Mouse (Mus musculus) inflammation-experienced regulatory T-cells, adult 6 months (primary cell): ENCODE measurements around the gene St6galnac1. TPM values are rescaled to one million over a fixed set of nuclear protein-coding genes. Genes with fewer than 3 reads are reported as not detected.
A peak's percentile ranks its signal among the peaks of the same experiment; 100 is the strongest.
"Not testable (repeated sequence)": the region's sequence is repeated elsewhere in the genome, so short reads cannot be mapped to it uniquely, and the experiment has no call there.

Experiments
- ATAC-seq: one replicate; pipeline ENCODE4 v1.8.0; 2017
- polyA plus RNA-seq, 3 experiments: library from polyadenylated mRNA; unstranded; fragments of 100-300 nt; shearing (Covaris generic); gene quantifications; one replicate each; pipeline ENCODE4 v1.2.1; 2017

Gene St6galnac1
- polyA plus RNA-seq, 3 experiments from 2014 or later = 9.0 to 17.1 (median 13.5) TPM

DNA sequence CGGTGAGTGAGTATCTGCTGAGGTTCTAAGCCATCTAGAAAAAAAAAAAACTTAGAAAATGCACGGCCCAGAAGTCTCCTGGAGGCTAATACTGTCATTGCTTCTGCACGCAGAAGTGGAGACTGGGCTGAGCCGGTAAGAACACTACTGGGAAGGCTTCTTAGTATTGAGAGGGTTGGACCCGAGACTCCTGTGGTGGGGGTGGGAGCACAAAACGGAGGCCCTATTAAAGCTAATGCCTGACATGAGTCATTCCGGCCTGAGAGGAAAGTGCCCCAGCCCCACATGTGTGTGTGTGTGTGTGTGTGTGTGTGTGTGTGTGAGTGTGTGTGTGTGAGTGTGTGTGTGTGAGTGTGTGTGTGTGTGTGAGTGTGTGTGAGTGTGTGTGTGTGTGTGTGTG, 31.8 kb upstream of the St6galnac1 start:
- ATAC-seq = no peak

DNA sequence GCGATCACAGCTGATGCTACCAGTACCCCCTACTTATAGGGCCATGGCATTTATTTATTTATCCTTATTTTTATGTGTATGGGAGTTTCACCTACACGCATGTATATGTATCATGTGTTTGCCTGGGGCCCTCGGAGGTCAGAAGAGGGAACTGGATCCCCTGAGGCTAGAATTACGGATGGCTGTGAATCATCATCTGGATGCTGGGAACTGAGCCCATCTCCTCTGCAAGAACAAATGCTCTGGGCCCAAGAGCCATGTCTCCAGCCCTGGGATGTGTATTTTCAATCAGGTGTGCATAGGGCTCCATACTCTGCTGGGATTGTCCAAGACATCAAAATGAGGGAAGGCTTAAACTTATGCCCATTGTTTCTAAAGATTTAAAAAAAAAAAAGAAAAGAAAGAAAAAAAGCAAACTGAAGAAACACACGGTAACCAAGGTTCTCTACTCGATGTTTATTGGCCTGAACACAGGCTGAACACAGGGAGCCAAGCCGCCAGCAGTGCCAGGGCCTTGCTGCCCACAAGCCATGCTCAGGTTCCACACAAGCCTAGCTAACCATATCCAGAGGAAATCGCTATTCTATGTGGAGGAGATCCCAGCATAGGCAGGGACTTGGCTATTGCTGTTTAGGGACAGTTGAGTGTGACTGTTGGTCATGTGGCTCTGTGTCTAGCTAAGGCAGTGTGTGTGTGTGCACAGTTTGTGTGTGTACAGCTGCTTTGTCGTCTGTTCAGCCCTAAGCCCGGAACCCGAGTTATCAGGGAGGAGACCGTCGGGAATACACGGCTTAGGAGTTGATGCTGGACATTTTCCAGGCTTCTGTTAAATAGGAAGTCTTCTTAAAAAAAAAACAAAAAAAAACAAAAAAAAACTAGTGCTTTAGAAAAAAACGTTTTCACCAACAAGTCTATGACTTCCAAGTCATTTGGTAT, 31.1 kb upstream of the St6galnac1 start:
- ATAC-seq = no peak

DNA sequence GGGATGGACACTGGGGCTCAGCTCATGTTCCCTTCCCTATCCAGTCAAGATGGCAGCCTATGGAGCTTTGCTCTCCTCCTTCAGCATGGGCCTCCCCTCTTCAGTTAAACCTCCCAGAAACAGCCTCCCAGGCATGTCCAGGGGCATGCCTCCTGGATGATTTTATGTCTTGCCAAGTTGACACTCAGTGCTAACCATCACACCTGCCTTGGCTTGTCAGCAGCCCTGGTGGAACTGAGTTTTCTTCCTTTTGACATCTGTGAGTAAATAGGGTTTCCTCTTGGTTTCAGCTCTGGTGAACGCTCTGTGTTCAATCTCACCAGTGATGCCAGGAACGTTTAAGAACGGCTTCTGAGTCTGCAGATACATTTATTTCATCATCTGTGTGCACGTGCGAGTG, 27.4 kb upstream of the St6galnac1 start:
- no peak for ATAC-seq

DNA sequence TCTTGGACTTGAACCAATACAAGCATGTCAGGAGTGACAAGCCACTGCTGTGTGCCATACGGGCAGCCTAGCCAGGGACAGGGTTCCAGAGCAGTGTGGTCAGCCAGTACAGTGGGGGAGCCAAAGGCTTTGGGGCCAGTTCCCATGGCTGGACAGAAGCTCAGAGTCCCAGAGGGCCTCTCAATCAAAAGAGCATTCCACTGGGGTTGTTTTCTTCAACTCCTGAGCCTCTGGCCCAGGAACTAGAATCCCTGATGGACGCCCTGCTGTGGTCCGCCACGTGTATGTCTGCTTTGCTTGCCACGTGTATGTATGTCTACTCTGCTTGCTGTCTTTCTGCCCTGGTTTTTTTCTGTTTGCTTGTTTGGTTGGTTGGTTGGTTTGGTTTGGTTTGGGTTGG, 25.8 kb upstream of the St6galnac1 start:
- no peak for ATAC-seq

DNA sequence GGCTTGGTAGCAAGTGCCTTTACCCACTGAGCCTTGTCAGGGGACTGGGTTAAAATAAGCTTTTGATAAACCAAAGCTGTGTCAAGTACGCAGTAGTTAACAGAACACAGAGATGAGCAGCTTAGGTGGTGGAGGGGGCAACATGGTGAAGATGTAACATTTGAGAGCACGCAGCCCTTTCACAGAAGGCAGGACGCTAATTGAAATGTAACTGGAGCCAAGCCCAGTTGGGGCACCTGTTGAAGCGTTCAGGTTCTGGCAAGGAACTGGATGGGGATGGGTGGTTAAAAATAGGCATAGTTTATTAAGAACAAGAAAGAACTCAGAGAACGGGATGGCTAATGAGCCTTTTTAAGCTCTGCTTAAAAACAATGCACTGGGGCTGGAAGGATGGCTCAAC, 24.1 kb upstream of the St6galnac1 start:
- ATAC-seq = no peak

DNA sequence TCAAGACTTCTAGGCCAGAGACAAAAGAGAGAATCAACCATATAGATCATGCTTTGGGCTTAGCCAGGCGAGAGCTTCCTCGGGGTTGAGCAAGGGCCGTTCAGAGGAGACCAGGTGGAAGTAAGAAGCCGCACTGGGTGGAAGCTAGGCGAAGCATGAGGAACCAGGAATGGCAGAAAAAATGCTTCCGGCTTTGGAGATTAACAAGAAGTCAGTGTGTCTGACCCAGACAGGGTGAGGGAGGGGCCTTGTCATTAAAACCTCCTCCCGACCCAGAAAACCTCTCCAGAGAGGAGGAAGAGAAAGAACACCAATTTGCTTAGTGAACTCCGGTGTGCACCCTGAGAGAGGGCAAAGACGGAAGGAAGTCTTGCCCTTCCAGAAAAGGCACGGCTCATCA, 8.9 kb upstream of the St6galnac1 start:
- ATAC-seq = peak; percentile 32

DNA sequence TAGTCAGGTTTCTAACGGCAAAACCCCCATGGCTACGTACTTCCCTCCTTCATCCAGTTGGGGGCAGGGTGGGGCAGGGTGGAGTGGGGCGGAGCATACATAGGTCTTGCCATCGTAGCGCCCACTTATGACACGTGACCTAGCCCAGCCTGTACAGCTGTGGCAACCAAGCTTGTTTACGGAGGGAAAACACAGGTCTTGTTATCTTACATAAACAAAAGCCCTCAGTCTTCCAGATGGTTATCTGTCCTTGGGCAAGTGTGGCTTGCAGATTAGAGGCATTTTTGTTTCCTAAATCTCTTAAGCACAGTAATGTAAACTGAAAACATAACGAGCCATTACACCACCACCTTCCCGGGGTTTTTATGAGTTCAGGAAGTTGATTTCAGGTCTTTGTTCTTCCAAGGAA, 7.4 kb upstream of the St6galnac1 start:
- ATAC-seq = peak; percentile 87

DNA sequence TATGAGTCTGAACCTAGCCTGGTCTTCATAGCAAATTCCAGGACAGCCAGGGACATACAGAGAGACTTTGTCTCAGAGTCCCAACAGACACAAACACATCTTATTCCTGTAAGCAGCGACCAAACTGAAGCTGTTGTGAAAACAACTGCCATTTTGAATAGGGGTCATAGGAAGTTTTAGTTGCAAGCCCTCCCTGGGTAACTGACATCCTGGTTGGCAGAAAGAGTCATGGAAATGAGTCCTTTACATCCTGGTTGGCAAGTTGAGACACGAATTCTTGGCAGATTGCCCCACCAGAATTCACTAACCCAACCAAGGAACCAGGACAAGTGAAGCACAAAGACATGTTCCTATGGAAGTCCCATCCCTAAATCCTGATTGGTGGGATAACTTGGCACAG, 2.1 kb downstream of the St6galnac1 start:
- peak; percentile 57 for ATAC-seq

DNA sequence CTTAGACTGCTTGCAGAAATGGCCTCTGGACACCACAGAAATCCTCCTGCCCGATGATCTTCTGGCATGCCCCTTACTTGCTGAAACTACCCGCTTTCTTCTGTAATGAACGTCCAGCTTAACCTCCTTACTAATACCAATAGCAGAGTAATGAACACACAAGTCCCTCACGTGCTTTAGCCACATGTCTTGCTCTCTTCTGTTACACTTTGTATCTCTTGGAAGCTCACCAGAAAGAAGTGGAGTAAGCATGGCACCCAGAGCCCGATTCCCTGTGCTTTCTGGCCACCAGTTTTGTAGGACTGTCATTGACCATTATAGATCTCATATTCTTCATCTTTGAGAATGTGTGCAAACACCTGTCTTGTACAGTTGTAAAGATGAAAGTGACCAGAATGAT, 5.4 kb downstream of the St6galnac1 start:
- no peak for ATAC-seq

DNA sequence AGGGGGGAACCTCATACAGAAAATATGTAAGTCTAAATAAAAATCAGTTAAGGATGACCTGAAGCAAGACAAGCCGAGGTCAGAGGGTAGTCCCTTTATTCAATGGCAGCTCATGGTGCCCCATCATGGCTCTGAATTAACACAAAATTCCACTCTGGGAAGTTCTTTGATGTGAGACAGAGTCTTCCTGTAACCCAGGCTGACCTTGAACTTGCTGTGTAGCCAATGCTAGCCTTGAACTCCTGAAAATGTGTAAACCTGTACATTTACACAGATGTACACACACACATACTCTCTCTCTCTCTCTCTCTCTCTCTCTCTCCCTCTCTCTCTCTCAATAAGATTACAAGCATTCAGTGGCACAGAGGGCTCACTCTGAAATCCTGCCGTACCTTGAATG, 10.4 kb downstream of the St6galnac1 start:
- ATAC-seq = no peak

DNA sequence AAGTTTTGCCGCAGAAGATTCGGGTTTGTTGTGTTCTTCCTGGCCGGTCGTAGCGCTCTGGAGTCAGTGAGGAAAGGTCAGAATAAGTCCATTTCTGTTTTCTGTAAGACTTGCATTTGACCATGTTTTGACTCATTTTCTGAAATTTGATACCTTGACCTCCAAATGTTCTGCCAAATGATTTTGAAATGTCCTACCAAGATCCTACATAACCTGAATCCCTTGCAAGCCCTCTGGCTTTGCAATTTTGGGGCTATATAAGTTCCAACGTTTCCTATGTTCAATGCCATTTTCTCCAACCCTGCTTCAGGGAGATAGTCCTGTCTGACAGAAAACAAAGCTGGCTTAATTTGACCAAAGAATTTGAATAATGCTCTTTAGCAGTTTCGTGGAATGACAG, 11.0 kb downstream of the St6galnac1 start:
- no peak for ATAC-seq

DNA sequence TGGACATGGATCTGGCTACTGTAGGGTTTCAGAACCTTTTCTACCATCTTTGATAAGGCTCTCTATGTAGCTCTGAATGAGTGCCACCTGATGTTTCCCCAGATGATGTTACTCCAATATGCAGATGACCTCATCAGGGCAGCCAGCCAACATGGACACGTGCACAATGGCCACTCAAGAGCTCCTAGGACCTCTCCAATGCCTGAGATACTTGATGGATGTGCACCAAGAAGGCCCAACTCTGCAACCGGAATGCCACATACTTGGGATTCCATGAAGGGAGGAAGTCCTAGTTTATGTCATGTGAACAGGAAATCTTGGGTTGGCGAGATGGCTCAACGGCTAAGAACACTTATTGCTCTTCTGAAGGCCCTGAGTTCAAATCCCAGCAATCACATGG, 20.1 kb downstream of the St6galnac1 start:
- no peak for ATAC-seq

DNA sequence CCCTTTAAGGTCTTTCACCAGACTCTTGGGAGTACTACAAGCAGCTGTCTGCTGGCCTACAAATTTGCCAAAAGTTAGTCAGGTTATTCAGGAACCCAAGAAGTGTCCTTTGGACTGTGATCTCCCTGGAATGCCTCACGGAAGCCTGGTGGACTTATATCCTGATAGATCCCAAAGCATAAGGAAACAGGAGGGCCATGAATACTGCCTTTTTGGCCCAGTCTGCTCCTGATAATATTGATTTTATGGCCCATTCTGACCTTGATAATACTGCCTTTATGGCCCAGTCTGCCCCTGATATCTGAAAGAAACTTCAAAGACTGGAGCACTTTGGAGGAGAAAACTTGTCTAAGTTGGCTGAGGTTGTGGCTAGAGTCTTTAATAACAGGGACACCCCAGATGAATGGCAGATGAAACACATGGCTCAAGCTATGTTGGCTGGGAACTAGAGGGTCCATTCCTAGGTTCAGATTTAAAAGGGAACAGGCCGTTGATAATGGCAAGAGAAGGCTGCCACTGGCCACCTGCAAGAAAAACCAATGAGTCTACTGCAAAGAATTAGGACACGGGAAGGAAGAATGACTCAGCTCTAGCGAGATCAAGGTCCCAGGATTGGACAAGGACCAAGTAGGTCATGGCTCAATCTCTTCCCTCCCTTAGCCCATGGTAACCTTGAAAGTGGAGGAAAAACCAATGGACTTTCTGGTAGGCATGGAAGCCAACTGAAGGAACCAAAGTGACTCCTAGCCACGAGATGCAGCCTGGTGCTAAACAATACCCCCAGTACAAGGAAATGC, 21.4 kb downstream of the St6galnac1 start:
- ATAC-seq = no peak

DNA sequence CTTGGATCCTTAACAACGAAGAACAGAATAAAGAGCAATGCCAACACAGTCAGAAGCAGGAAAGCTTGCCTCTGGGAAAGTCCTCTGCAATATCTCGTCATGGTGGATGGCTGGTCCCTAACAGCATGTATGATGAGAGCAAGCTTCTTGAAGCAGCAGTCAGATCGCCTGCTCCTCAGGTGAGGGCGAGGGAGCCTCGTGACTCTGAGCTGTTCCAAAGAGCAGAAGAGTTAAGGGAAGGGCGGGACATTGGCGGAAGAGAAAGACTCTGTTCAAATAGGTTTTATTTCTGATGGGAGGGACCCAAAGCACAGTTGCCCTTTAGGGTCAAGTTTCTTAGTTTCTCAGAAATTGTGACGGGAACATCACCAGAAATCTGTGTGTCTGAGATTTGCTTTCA, 25.6 kb downstream of the St6galnac1 start:
- ATAC-seq = no peak

DNA sequence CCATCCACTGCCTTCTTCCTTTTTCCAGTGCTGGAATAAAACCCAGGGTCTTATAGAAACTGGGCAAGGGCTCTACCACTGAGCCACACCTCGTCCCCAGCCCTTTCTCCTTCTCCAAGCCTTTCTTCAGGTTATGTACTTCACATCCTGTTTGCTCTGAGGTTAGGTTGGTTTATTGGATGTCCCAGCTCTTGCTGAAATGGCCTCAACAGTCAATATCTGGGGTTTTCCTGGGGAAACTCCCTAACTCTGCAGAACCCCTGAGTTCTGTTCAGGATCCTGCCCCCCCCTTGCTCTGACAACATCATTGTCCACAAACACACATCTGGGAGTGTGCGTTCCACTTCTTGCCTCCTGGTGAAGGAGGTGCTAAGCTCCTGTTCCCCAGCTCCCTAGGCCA, 26.6 kb downstream of the St6galnac1 start:
- ATAC-seq = peak; percentile 85

DNA sequence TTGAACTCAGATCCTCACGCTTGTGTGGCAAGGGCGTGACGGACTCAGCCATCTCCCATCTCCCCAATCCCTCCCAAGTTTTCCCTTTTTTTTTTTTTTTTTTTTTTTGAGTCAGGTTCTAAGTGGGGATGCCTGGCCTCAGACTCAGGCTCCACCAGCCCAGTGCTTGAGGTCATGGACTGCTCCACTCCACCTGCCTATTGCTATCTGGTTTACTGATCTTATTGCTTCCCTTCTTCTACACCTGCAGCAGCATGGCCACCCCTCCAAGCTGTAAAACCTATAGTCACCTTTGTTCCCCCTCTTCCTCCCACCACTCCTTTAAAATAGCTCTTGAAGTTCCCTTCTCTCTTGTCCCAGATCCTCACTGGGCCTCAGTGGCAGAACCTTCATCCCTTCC, 28.5 kb downstream of the St6galnac1 start:
- not testable (repeated sequence) for ATAC-seq

DNA sequence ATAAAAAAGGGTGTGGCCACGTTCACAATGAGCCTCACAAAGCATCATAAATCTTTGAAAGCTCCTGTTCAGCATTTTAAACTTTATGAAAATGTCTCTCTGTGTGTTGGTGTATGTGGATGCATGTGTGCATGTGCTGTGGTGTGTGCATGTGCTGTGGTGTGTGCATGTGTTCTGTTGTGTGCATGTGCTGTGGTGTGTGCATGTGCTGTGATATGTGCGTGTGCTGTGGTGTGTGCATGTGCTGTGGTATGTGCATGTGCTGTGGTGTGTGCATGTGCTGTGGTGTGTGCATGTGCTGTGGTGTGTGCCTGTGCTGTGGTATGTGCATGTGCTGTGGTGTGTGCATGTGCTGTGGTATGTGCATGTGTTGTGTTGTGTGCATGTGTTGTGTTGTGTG, 29.9 kb downstream of the St6galnac1 start:
- ATAC-seq = not testable (repeated sequence)

DNA sequence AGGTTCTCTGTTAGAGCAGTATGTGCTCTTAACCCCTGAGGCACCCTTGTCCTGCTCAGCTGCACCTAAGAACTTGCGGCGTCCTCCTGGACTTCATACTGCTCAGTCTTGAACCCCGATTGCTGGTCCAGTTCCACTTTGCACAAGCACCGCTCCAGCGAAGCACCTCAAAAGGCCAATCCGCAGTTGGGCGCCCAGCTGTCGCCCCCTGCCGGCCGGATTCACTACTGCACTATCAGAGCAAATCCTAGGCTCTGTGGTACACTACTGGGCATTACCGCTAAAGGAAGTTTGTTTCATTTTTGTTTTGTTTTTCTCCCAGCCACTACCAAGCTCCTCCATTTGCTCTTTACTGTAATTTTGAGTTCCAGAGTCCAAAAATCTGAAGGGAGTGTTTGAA, 36.9 kb downstream of the St6galnac1 start:
- ATAC-seq = no peak

DNA sequence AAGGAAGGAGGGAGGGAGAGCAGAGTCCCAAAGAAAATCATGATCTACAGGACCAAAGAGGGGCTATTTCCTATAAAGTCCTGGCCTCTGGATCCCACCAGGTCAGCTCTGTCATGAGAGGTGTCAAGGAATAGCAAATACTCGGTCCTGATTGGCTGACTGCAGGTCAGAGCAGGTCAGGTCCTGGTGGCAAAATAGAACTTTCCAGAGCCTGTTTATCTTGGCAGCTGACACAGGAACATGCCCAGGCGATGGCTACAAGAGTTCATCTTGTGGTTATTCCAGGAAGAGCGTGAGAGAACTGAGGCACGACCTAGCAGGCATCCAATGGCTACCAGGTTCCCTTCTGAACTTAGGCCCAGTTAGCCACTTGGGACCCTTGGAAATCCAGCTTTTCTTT, 42.8 kb downstream of the St6galnac1 start:
- ATAC-seq = no peak

DNA sequence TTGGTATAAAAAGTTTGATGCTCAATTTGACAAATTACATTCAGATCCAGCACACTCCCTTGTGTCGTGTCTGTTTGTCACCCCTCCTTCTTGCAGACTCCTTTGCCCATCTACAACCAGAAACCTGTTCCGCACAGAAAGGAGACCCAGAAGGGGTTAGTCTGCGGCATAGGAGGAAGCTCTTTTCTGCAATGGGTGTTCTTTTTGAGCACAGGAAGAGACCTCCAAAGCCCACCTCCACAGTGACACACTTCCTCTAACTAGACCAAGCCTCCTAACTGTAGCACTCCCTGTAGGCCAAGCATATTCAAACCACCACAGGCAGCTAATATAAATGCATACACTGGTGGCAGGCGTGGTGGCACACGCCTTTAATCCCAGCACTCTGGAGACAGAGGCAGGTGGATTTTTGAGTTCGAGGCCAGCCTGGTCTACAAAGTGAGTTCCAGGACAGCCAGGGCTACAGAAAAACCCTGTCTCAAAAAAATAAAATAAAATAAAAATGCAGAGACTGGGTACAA, 44.2 kb downstream of the St6galnac1 start:
- not testable (repeated sequence) for ATAC-seq

DNA sequence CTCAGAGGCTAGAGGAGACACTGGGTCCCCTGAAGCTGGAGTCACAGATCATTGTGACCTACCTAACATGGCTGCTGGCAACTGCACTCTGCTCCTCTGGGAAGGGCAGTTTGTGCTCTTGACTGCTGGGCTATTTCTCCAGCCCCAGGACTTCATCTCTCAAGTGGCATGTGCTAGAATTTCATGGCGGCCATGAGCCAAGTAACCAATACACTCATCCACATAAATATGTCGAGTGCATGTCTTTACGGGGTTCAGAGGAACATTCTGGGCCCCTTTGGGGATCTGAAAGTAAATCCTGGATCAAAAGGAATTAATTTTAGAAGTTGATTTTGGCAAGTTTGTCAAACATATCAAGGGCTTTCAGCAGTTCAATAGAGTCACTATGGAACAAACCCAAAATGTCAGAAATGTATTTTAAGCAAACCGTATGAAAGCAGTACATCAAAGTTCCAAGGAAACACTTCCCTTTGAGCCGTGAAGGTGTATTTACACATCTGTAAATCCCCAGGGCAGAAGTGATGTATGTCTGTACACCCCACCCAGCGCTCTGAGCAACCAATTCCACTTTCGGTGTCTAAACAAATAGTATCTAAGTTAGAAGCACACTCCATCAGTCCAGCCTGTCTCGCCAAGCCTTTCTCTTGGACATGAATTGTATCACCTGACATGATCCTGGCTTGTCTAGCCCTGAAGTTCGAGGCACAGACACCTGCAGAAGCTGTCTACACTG, 45.9 kb downstream of the St6galnac1 start:
- ATAC-seq = no peak

DNA sequence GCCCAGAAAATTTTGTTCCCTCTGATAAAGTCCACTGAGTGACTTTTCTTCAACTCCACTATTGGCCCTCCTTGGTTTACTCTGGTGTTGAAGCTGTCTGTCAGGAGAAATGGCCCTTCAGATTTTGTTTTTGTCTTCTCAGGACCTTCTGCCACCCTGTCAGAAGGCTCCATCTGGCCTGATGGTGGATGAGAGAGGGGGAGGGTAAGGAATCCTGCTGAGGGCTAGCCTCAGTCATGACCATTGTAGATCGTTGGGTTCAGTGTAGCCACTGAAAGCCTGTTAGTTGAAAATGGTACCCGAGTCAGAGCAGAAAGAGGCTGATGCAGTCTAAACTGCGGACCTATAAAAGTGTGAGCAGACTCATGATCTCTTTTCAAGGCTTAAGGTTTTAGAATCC, 49.2 kb downstream of the St6galnac1 start:
- ATAC-seq = no peak
